Mouse (Mus musculus) Patski (cell line): Measurements from ENCODE around the gene Coro2b. TPM values are rescaled to one million over a fixed set of nuclear protein-coding genes. Genes with fewer than 3 reads are reported as not detected.
A peak's percentile ranks its signal among the peaks of the same experiment; 100 is the strongest.

Experiments used
- ATAC-seq: fragments of 100-300 bp; one replicate; pipeline ENCODE4 v1.8.0; 2021
- CTCF ChIA-PET: fragments of 350-600 bp; sonication (Branson Sonifier 250); formaldehyde crosslinking; loops from one replicate; lab custom pipeline; 2022; ENCODE audit warnings: inconsistent platforms; lab: Charles Lee
- POLR2A ChIA-PET: fragments of 350-600 bp; sonication (Branson Sonifier 250); formaldehyde crosslinking; loops from one replicate; lab custom pipeline; 2022; ENCODE audit warnings: antibody characterized with exemption, inconsistent platforms; lab: Charles Lee
- DNase-seq: peaks from one replicate; pipeline ENCODE4 v3.0.0-alpha.2; 2011; ENCODE audit warnings: low read depth, low spot score
- H3K27me3 ChIP-seq: fragments of 371-371 bp; one replicate; pipeline ENCODE4 v1.5.1; 2021
- CTCF ChIP-seq: fragments of 100-300 bp; IDR thresholded peaks from one replicate; pipeline ENCODE4 v1.5.1; 2021
- in situ Hi-C: fragments of 300-500 bp; cut with MboI; formaldehyde crosslinking; loops from 3 replicates; pipeline ENCODE4 v1.11.1; 2018; ENCODE audit warnings: low pct_unique_long_range_greater_than_20kb, mixed read lengths
- polyA plus RNA-seq: library from polyadenylated mRNA; unstranded; gene quantifications from one replicate; pipeline ENCODE4 v1.2.3, GENCODE M21; 2021

Coro2b gene
- polyA plus RNA-seq, 1 experiment from 2014 or later = 2.0 TPM

- ChIA-PET POLR2A (no interaction called here), CTCF (no interaction called here)
- TF ChIP-seq CTCF = no peak
- DNase-seq = no peak
- in situ Hi-C loops = loop anchor here (5.0 kb wide), 1 partner anchor 51 kb away; no protein-coding TSS in a partner anchor
- ATAC-seq = no peak
- H3K27me3 ChIP-seq = peaks cover 3% of the 10 kb centered on the region
These were observed 55.8 kb downstream of the Coro2b start for GRCm38 (mm10) chr9:62480898-62481642.

GRCm38 (mm10) chr9:62480149-62480548 is 56.7 kb downstream of the Coro2b start:
- H3K27me3 ChIP-seq = peaks cover 3% of the 10 kb centered on the region
- no peak for TF ChIP-seq CTCF
- ChIA-PET POLR2A (no interaction called here), CTCF (no interaction called here)
- ATAC-seq = no peak
- in situ Hi-C loops = loop anchor here (5.0 kb wide), 1 partner anchor 52 kb away; no protein-coding TSS in a partner anchor
- DNase-seq = no peak

GRCm38 (mm10) chr9:62476782-62477487 is 59.9 kb downstream of the Coro2b start:
- ATAC-seq (no peak), DNase-seq (no peak)
- in situ Hi-C loops = loop anchor here (10.0 kb wide), 1 partner anchor 298 kb away; no protein-coding TSS in a partner anchor
- CTCF ChIA-PET = interaction anchor here (0.8 to 2.8 kb wide), 2 partner anchors 73 to 300 kb away, joined by 4 to 10 read pairs; no protein-coding TSS in a partner anchor
- no peak for TF ChIP-seq CTCF
- POLR2A ChIA-PET = interaction anchor here (0.5 to 0.6 kb wide), 3 partner anchors 63 to 183 kb away, joined by 3 read pairs; no protein-coding TSS in a partner anchor
- peaks cover 3% of the 10 kb centered on the region for H3K27me3 ChIP-seq

GRCm38 (mm10) chr9:62474206-62474605 is 62.6 kb downstream of the Coro2b start:
- ATAC-seq (no peak), DNase-seq (no peak)
- POLR2A ChIA-PET = interaction anchor here (0.6 kb wide), 1 partner anchor 30 kb away, joined by 3 read pairs; no protein-coding TSS in a partner anchor
- in situ Hi-C loops = loop anchor here (5.0 to 10.0 kb wide), 2 partner anchors 78 to 301 kb away; no protein-coding TSS in a partner anchor
- no peak for TF ChIP-seq CTCF
- CTCF ChIA-PET = no interaction called here
- peaks cover 11% of the 10 kb centered on the region for H3K27me3 ChIP-seq

DNA sequence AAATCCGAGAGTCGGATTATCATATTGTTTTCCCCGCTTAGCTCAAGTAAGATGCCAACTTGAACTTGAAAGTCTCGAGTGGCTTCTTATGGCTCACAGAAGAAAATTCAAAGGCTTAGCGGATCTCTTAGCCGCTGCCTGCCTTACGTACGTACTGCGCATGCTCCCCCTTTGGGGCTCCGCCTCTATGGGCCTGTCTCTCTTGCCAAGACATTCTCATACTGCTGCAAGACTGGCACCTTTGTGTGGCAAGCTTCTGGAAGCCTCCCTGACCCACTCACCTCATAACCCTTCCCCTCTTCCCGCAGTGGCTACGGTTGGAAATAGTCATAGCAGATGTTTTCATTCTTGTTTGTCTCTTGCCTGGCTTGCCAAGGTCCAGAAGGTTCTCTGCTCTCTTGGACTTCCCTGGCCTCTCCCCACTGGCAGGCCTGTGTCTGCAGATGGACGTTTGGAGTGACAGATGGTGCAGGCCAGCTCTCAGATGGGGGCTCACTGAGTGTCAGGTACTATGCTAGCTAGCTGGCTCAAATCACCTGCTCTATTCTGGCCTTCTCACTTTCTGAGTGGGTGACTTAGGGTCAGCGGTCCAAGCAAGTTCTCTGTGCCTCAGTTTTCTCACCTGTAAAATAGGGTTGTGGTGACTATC is 65.2 kb downstream of the Coro2b start:
- DNase-seq (no peak), ATAC-seq (no peak)
- ChIA-PET CTCF (interaction anchor here (5.0 kb wide), 1 partner anchor 78 kb away, joined by 34 read pairs; no protein-coding TSS in a partner anchor), POLR2A (no interaction called here)
- no peak for TF ChIP-seq CTCF
- H3K27me3 ChIP-seq = peaks cover 13% of the 10 kb centered on the region
- in situ Hi-C loops = loop anchor here (5.0 to 10.0 kb wide), 2 partner anchors 81 to 303 kb away; no protein-coding TSS in a partner anchor

DNA sequence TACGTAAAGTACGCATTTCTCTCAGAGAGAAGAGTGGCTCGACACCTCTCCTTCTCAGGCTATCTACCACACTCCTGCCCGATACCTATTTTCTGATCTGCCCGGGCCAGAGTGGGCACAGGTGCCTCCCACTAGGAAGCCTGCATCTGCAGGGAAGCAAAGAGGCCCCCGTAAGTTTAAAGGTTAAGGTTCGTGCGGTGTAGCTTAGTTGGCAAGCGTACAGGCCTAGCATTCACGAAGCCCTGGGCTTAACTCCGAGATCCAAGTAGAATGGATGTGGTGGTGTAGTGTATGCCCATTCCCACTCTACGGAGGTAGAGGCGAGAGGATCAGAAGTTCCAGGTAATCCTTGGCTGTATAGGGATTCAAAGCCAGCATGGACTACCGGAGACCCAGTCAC is 65.8 kb downstream of the Coro2b start:
- DNase-seq (no peak), ATAC-seq (no peak)
- ChIA-PET CTCF (interaction anchor here (5.0 kb wide), 1 partner anchor 78 kb away, joined by 34 read pairs; no protein-coding TSS in a partner anchor), POLR2A (no interaction called here)
- peaks cover 13% of the 10 kb centered on the region for H3K27me3 ChIP-seq
- no peak for TF ChIP-seq CTCF
- in situ Hi-C loops = loop anchor here (5.0 to 10.0 kb wide), 2 partner anchors 81 to 304 kb away; no protein-coding TSS in a partner anchor

DNA sequence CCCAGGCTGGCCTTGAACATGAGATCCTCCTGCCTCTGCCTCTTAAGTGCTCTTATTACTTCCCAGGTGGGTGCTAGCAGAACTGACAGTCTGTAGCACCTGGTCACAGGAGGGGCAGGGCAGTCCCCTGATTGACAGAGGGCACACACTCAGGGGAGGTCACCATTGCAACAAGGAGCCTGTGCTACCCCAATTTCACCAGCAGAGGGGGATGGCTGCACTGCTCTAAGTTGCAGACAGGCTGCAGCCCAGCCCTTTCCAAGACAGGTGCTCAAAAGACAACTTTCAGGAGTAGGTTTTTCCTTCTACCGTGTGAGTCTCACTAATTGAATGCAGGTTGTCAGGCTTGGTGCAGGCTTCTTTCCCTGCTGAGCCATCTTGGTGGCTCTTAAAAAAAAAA is 66.4 kb downstream of the Coro2b start:
- no peak for ATAC-seq
- CTCF ChIA-PET = interaction anchor here (0.7 to 5.0 kb wide), 2 partner anchors 79 to 82 kb away, joined by 3 to 34 read pairs; no protein-coding TSS in a partner anchor
- in situ Hi-C loops = loop anchor here (5.0 to 10.0 kb wide), 2 partner anchors 82 to 304 kb away; no protein-coding TSS in a partner anchor
- POLR2A ChIA-PET = no interaction called here
- no peak for DNase-seq
- peak; percentile 95 for TF ChIP-seq CTCF
- H3K27me3 ChIP-seq = peaks cover 13% of the 10 kb centered on the region

- DNase-seq (no peak), ATAC-seq (no peak)
- ChIA-PET POLR2A (no interaction called here), CTCF (interaction anchor here (0.7 to 5.0 kb wide), 3 partner anchors 42 to 83 kb away, joined by 3 to 34 read pairs (median 3); no protein-coding TSS in a partner anchor)
- TF ChIP-seq CTCF = no peak
- H3K27me3 ChIP-seq = peaks cover 13% of the 10 kb centered on the region
- in situ Hi-C loops = loop anchor here (5.0 to 10.0 kb wide), 2 partner anchors 83 to 305 kb away; no protein-coding TSS in a partner anchor
These were observed 67.1 kb downstream of the Coro2b start for GRCm38 (mm10) chr9:62469696-62470095.

- in situ Hi-C loops = no loop called here
- ChIA-PET CTCF (interaction anchor here (0.8 to 5.0 kb wide), 3 partner anchors 41 to 80 kb away, joined by 3 to 34 read pairs (median 3); partner anchors contain the start of gene Coro2b), POLR2A (no interaction called here)
- ATAC-seq (no peak), DNase-seq (no peak)
- H3K27me3 ChIP-seq = peaks cover 13% of the 10 kb centered on the region
- TF ChIP-seq CTCF = no peak
These were observed 67.7 kb downstream of the Coro2b start for GRCm38 (mm10) chr9:62469143-62469542.
